Mouse (Mus musculus): Measurements from ENCODE around the gene Vmn1r208. TPM values are rescaled to one million over a fixed set of nuclear protein-coding genes. Genes with fewer than 3 reads are reported as not detected.
"Not testable (repeated sequence)": the region's sequence is repeated elsewhere in the genome, so short reads cannot be mapped to it uniquely, and the experiment has no call there.

The Vmn1r208 gene
- not detected in 2 replicates for polyA plus RNA-seq (2014; fragmentation: Nextera tagmentation; extraction: Ambion mirVana)

GRCm38 (mm10) chr13:22777300-22777699, at the start of gene Vmn1r208:
Gene Vmn1r208, minus strand, starts transcription at chr13:22777400.
- H3K4me3 ChIP-seq (ENCODE audit: low read depth, low read length); H3K4me2 ChIP-seq; DNase-seq; H3K4me1 ChIP-seq (ENCODE audit: insufficient read depth); H3K27me3 ChIP-seq (ENCODE audit: insufficient read depth, low read length); H3K36me3 ChIP-seq (ENCODE audit: insufficient read depth); ATAC-seq (ENCODE audit: insufficient read depth); H3K9me3 ChIP-seq (ENCODE audit: low read depth, low read length); H3K9ac ChIP-seq; H3K27ac ChIP-seq (ENCODE audit: low read depth): not testable (repeated sequence)
- no CpG with 5 or more reads among the region's 7 CpGs for WGBS

GRCm38 (mm10) chr13:22821601-22822000, 44.4 kb upstream of the Vmn1r208 start:
- not testable (repeated sequence) for DNase-seq; H3K4me1 ChIP-seq (ENCODE audit: insufficient read depth); H3K36me3 ChIP-seq (ENCODE audit: insufficient read depth); H3K9me3 ChIP-seq (ENCODE audit: low read depth, low read length); H3K9ac ChIP-seq; H3K4me2 ChIP-seq; ATAC-seq (ENCODE audit: insufficient read depth); H3K27ac ChIP-seq (ENCODE audit: low read depth); H3K27me3 ChIP-seq (ENCODE audit: insufficient read depth, low read length); H3K4me3 ChIP-seq (ENCODE audit: low read depth, low read length)
- 75% methylated on average over 1 of the region's 1 CpGs for WGBS

GRCm38 (mm10) chr13:22809582-22809981, 32.4 kb upstream of the Vmn1r208 start, which contains the start of gene Vmn1r209:
Gene Vmn1r209, minus strand, starts transcription at chr13:22809682.
- H3K4me1 ChIP-seq (ENCODE audit: insufficient read depth); H3K4me3 ChIP-seq (ENCODE audit: low read depth, low read length); H3K36me3 ChIP-seq (ENCODE audit: insufficient read depth): not testable (repeated sequence)

GRCm38 (mm10) chr13:22788096-22788495, 10.9 kb upstream of the Vmn1r208 start:
- not testable (repeated sequence) for H3K4me2 ChIP-seq; H3K27ac ChIP-seq (ENCODE audit: low read depth); H3K36me3 ChIP-seq (ENCODE audit: insufficient read depth); H3K9ac ChIP-seq; H3K4me1 ChIP-seq (ENCODE audit: insufficient read depth); DNase-seq; H3K9me3 ChIP-seq (ENCODE audit: low read depth, low read length); H3K4me3 ChIP-seq (ENCODE audit: low read depth, low read length); ATAC-seq (ENCODE audit: insufficient read depth); H3K27me3 ChIP-seq (ENCODE audit: insufficient read depth, low read length)
- WGBS, result 81% methylated on average over 3 of the region's 3 CpGs

More at GRCm38 (mm10) chr13:22809582-22809981, 32.4 kb upstream of the Vmn1r208 start, which contains the start of gene Vmn1r209:
- not testable (repeated sequence) for H3K27me3 ChIP-seq (ENCODE audit: insufficient read depth, low read length); H3K9ac ChIP-seq; H3K4me2 ChIP-seq; ATAC-seq (ENCODE audit: insufficient read depth); DNase-seq; H3K27ac ChIP-seq (ENCODE audit: low read depth); H3K9me3 ChIP-seq (ENCODE audit: low read depth, low read length)

GRCm38 (mm10) chr13:22784159-22784558, 7.0 kb upstream of the Vmn1r208 start:
- not testable (repeated sequence) for ATAC-seq (ENCODE audit: insufficient read depth); H3K9me3 ChIP-seq (ENCODE audit: low read depth, low read length); H3K27ac ChIP-seq (ENCODE audit: low read depth); H3K36me3 ChIP-seq (ENCODE audit: insufficient read depth); DNase-seq; H3K27me3 ChIP-seq (ENCODE audit: insufficient read depth, low read length); H3K4me1 ChIP-seq (ENCODE audit: insufficient read depth); H3K9ac ChIP-seq; H3K4me2 ChIP-seq; H3K4me3 ChIP-seq (ENCODE audit: low read depth, low read length)

- H3K4me3 ChIP-seq (ENCODE audit: low read depth, low read length); H3K27ac ChIP-seq (ENCODE audit: low read depth); ATAC-seq (ENCODE audit: insufficient read depth); H3K4me2 ChIP-seq; H3K9me3 ChIP-seq (ENCODE audit: low read depth, low read length); DNase-seq; H3K36me3 ChIP-seq (ENCODE audit: insufficient read depth); H3K4me1 ChIP-seq (ENCODE audit: insufficient read depth); H3K27me3 ChIP-seq (ENCODE audit: insufficient read depth, low read length); H3K9ac ChIP-seq: not testable (repeated sequence)
- WGBS, result 67% methylated on average over 1 of the region's 2 CpGs
Observed at GRCm38 (mm10) chr13:22771592-22771991, 5.6 kb downstream of the Vmn1r208 start.

- DNase-seq, result peak; percentile 19
Observed at GRCm38 (mm10) chr13:22747524-22747923, 29.7 kb downstream of the Vmn1r208 start.

GRCm38 (mm10) chr13:22729529-22729928, 47.7 kb downstream of the Vmn1r208 start, which contains the start of gene Vmn1r207-ps:
Gene Vmn1r207-ps, minus strand, starts transcription at chr13:22729629.
- ATAC-seq (ENCODE audit: insufficient read depth), result not testable (repeated sequence)

More at GRCm38 (mm10) chr13:22747524-22747923, 29.7 kb downstream of the Vmn1r208 start:
- H3K9ac ChIP-seq, result no peak overlapping the region
- H3K4me3 ChIP-seq (ENCODE audit: low read depth, low read length), result no peak overlapping the region
- H3K27me3 ChIP-seq (ENCODE audit: insufficient read depth, low read length), result no peaks in the 10 kb centered on the region
- ATAC-seq (ENCODE audit: insufficient read depth), result no peak
- no peak overlapping the region for H3K4me2 ChIP-seq
- TF ChIP-seq CTCF (IDR thresholded peaks at IDR 0.05; ENCODE audit: low read depth), result no peak; the same call in 1 of the 2 replicates
- no peak overlapping the region for H3K27ac ChIP-seq (ENCODE audit: low read depth)
- H3K4me1 ChIP-seq (ENCODE audit: insufficient read depth), result no peaks in the 10 kb centered on the region
- H3K9me3 ChIP-seq (ENCODE audit: low read depth, low read length), result no peaks in the 10 kb centered on the region
- no peaks in the 10 kb centered on the region for H3K36me3 ChIP-seq (ENCODE audit: insufficient read depth)

More at GRCm38 (mm10) chr13:22729529-22729928, 47.7 kb downstream of the Vmn1r208 start, which contains the start of gene Vmn1r207-ps:
- not testable (repeated sequence) for DNase-seq; H3K27me3 ChIP-seq (ENCODE audit: insufficient read depth, low read length); H3K9ac ChIP-seq; H3K27ac ChIP-seq (ENCODE audit: low read depth); H3K4me3 ChIP-seq (ENCODE audit: low read depth, low read length); H3K9me3 ChIP-seq (ENCODE audit: low read depth, low read length); H3K4me2 ChIP-seq; H3K36me3 ChIP-seq (ENCODE audit: insufficient read depth); H3K4me1 ChIP-seq (ENCODE audit: insufficient read depth)

Other genes with a start within 250 kb of the Vmn1r208 start
- not detected in 2 replicates for gene Vmn1r204, start 224.2 kb downstream of the Vmn1r208 start, polyA plus RNA-seq (2014; fragmentation: Nextera tagmentation; extraction: Ambion mirVana)
- gene Vmn1r205, start 184.4 kb downstream of the Vmn1r208 start, polyA plus RNA-seq (2014; fragmentation: Nextera tagmentation; extraction: Ambion mirVana), result not detected in 2 replicates
- not detected in 2 replicates for gene Vmn1r206, start 153.1 kb downstream of the Vmn1r208 start, polyA plus RNA-seq (2014; fragmentation: Nextera tagmentation; extraction: Ambion mirVana)
- not detected in 2 replicates for gene Vmn1r207-ps, start 47.8 kb downstream of the Vmn1r208 start, polyA plus RNA-seq (2014; fragmentation: Nextera tagmentation; extraction: Ambion mirVana)
- gene Vmn1r209, start 32.3 kb upstream of the Vmn1r208 start, polyA plus RNA-seq (2014; fragmentation: Nextera tagmentation; extraction: Ambion mirVana), result not detected in 2 replicates
- gene Vmn1r210, start 53.9 kb upstream of the Vmn1r208 start, polyA plus RNA-seq (2014; fragmentation: Nextera tagmentation; extraction: Ambion mirVana), result not detected in 2 replicates
- gene Vmn1r211, start 80.2 kb upstream of the Vmn1r208 start, polyA plus RNA-seq (2014; fragmentation: Nextera tagmentation; extraction: Ambion mirVana), result not detected in 2 replicates
- gene Vmn1r212, start 106.8 kb upstream of the Vmn1r208 start, polyA plus RNA-seq (2014; fragmentation: Nextera tagmentation; extraction: Ambion mirVana), result not detected in 2 replicates
- gene Vmn1r213, start 230.3 kb upstream of the Vmn1r208 start, polyA plus RNA-seq (2014; fragmentation: Nextera tagmentation; extraction: Ambion mirVana), result not detected in 2 replicates

All from lung, embryonic 14.5 days (tissue).